Mouse (Mus musculus) liver, embryonic 14.5 days (tissue): ENCODE results near the gene Prr18. TPM values are rescaled to one million over a fixed set of nuclear protein-coding genes. Genes with fewer than 3 reads are reported as not detected.
A peak's percentile ranks its signal among the peaks of the same experiment; 100 is the strongest.
"Not testable (repeated sequence)": the region's sequence is repeated elsewhere in the genome, so short reads cannot be mapped to it uniquely, and the experiment has no call there.

ENCODE experiments used
- ATAC-seq: fragments of 200-750 bp; cut with Nextera tagmentation; 2 replicates; pipeline ENCODE4 v1.8.0; 2017; ENCODE audit warnings: moderate number of reproducible peaks, mild to moderate bottlenecking, moderate library complexity; ENCODE audit not compliant: insufficient read depth
- DNase-seq, 3 experiments: peaks; one replicate each; pipeline ENCODE4 v3.0.0-alpha.2; 2012 to 2013; ENCODE audit warnings: low read depth in 3 of 3, low spot score in 3 of 3
- H3K27ac ChIP-seq: fragments of 300-500 bp; sonication (generic); 2 replicates; pipeline ENCODE4 v1.5.1; 2014; ENCODE audit warnings: moderate library complexity, mild to moderate bottlenecking, control low read depth, inconsistent platforms
- H3K27me3 ChIP-seq: fragments of 300-500 bp; sonication (generic); 2 replicates; pipeline ENCODE4 v1.6.1; 2014; ENCODE audit warnings: mild to moderate bottlenecking, low read length, moderate library complexity; ENCODE audit not compliant: control insufficient read depth, insufficient read depth
- H3K36me3 ChIP-seq: fragments of 300-500 bp; sonication (generic); replicated peaks from 2 replicates; pipeline ENCODE4 v1.6.1; 2014; ENCODE audit warnings: low read depth; ENCODE audit not compliant: control insufficient read depth, insufficient read depth
- H3K4me1 ChIP-seq, 2 experiments: fragments of 200-500 bp in 1 of 2; fragments of 300-500 bp in 1 of 2; sonication (generic) in 1 of 2; replicated peaks; 2 replicates each; pipeline ENCODE4 v1.6.1; 2012 to 2014; ENCODE audit warnings: antibody characterized with exemption in 1 of 2, inconsistent platforms in 1 of 2, low read length in 1 of 2; ENCODE audit not compliant: control insufficient read depth in 2 of 2, insufficient read depth in 2 of 2
- H3K4me2 ChIP-seq: fragments of 300-500 bp; sonication (generic); 2 replicates; pipeline ENCODE4 v1.6.1; 2014; ENCODE audit warnings: low read depth, mild to moderate bottlenecking, control low read depth, moderate library complexity
- H3K4me3 ChIP-seq, 2 experiments: fragments of 200-500 bp in 1 of 2; fragments of 300-500 bp in 1 of 2; sonication (generic) in 1 of 2; 2 replicates each; pipeline ENCODE4 v1.5.1; 2012 to 2014; ENCODE audit warnings: low read depth in 2 of 2, low read length in 2 of 2, mild to moderate bottlenecking in 2 of 2, control low read depth in 1 of 2, inconsistent platforms in 1 of 2, moderate library complexity in 1 of 2; ENCODE audit not compliant: insufficient read depth in 1 of 2
- H3K9ac ChIP-seq: fragments of 300-500 bp; sonication (generic); replicated peaks from 2 replicates; pipeline ENCODE4 v1.6.1; 2014; ENCODE audit warnings: mild to moderate bottlenecking, control low read depth, moderate library complexity
- H3K9me3 ChIP-seq: fragments of 300-500 bp; sonication (generic); 2 replicates; pipeline ENCODE4 v1.6.1; 2016; ENCODE audit warnings: low read length, mixed read lengths; ENCODE audit not compliant: control insufficient read depth
- CTCF ChIP-seq: IDR thresholded peaks from 2 replicates; pipeline ENCODE4 v1.5.1; 2016; ENCODE audit warnings: antibody characterized with exemption, low read depth, control low read depth
- EP300 ChIP-seq: IDR thresholded peaks from 2 replicates; pipeline ENCODE4 v1.6.1; 2016; ENCODE audit warnings: antibody characterized with exemption, low read depth
- WGBS: fragments of 180-500 bp; shearing (Covaris S2); extraction: QIAGEN DNeasy Blood & Tissue Kit; methylation state at CpG from one replicate; pipeline ENCODE4 v1.1.7; 2014; ENCODE audit not compliant: insufficient replicate concordance; 5-methylcytosine and 5-hydroxymethylcytosine counted together
- polyA plus RNA-seq, 2 experiments: library from polyadenylated mRNA; depleted of rRNA in 1 of 2; stranded (reverse) in 1 of 2; unstranded in 1 of 2; fragments of >200 nt; fragmentation: Nextera tagmentation in 1 of 2; extraction: Ambion mirVana in 1 of 2; gene quantifications; 2 replicates each; pipeline versions ENCODE4 v1.2.1 to v1.2.3; 2012 to 2014

Prr18 gene
- polyA plus RNA-seq, 2 experiments: 0.03 TPM; not detected in 1

GRCm38 (mm10) chr17:8316251-8316650 lies 21.0 kb upstream of the Prr18 start:
- peak; percentile 57 for TF ChIP-seq CTCF
- TF ChIP-seq EP300: no peak
- Histone ChIP-seq H3K36me3 (no peaks in the 10 kb centered on the region), H3K4me3 (no peak overlapping the region), H3K27me3 (no peaks in the 10 kb centered on the region), H3K4me1 (peaks cover 8 to 17% of the 10 kb centered on the region in 2 experiments; a peak in 3 of 4 replicates), H3K27ac (no peak overlapping the region), H3K9ac (no peak overlapping the region), H3K4me2 (no peak overlapping the region), H3K9me3 (no peaks in the 10 kb centered on the region)
- 54% methylated on average over 1 of the region's 1 CpGs for WGBS
- ATAC-seq: no peak
- DNase-seq: no peak

- not testable (repeated sequence) for DNase-seq, H3K36me3 ChIP-seq, H3K4me3 ChIP-seq, H3K9me3 ChIP-seq, H3K9ac ChIP-seq, ATAC-seq, H3K27me3 ChIP-seq, H3K27ac ChIP-seq, H3K4me2 ChIP-seq, H3K4me1 ChIP-seq
- WGBS: 88% methylated on average over 9 of the region's 11 CpGs
Observed at GRCm38 (mm10) chr17:8326877-8327276, 10.4 kb upstream of the Prr18 start.

- Histone ChIP-seq H3K27me3 (no peaks in the 10 kb centered on the region), H3K36me3 (peaks cover 4% of the 10 kb centered on the region), H3K4me1 (no peaks in the 10 kb centered on the region), H3K27ac (no peak overlapping the region), H3K4me2 (no peak overlapping the region), H3K4me3 (no peak overlapping the region), H3K9me3 (no peaks in the 10 kb centered on the region), H3K9ac (no peak overlapping the region)
- 0 out of 2 replicates have a peak, but pooled peaks have one; percentile 18 for ATAC-seq
- no peak for DNase-seq
- peak; percentile 78 for TF ChIP-seq CTCF
- no peak for TF ChIP-seq EP300
- 57% methylated on average over 7 of the region's 7 CpGs for WGBS
Observed at GRCm38 (mm10) chr17:8328511-8329174, 8.6 kb upstream of the Prr18 start.

GRCm38 (mm10) chr17:8330602-8331001 lies 6.7 kb upstream of the Prr18 start:
- Histone ChIP-seq H3K4me3 (no peak overlapping the region), H3K9ac (no peak overlapping the region), H3K9me3 (no peaks in the 10 kb centered on the region), H3K27me3 (no peaks in the 10 kb centered on the region), H3K4me2 (no peak overlapping the region), H3K36me3 (peaks cover 4% of the 10 kb centered on the region), H3K4me1 (no peaks in the 10 kb centered on the region), H3K27ac (no peak overlapping the region)
- ATAC-seq (no peak), DNase-seq (no peak)
- TF ChIP-seq CTCF (no peak), EP300 (no peak)
- WGBS: 46% methylated on average over 5 of the region's 5 CpGs

GRCm38 (mm10) chr17:8339666-8340374 lies 2.6 kb downstream of the Prr18 start:
- no peaks in the 10 kb centered on the region for H3K9me3 ChIP-seq
- WGBS: 28% methylated on average over 8 of the region's 8 CpGs
- H3K4me3 ChIP-seq: no peak overlapping the region
- H3K4me2 ChIP-seq: no peak overlapping the region
- H3K4me1 ChIP-seq: no peaks in the 10 kb centered on the region
- ATAC-seq (no peak), DNase-seq (no peak)
- TF ChIP-seq CTCF (no peak), EP300 (no peak)
- peaks cover 35% of the 10 kb centered on the region for H3K27me3 ChIP-seq
- no peaks in the 10 kb centered on the region for H3K36me3 ChIP-seq
- no peak overlapping the region for H3K27ac ChIP-seq
- no peak overlapping the region for H3K9ac ChIP-seq
